Mouse (Mus musculus): ENCODE results near the gene Kdf1.

Kdf1 gene

DNA sequence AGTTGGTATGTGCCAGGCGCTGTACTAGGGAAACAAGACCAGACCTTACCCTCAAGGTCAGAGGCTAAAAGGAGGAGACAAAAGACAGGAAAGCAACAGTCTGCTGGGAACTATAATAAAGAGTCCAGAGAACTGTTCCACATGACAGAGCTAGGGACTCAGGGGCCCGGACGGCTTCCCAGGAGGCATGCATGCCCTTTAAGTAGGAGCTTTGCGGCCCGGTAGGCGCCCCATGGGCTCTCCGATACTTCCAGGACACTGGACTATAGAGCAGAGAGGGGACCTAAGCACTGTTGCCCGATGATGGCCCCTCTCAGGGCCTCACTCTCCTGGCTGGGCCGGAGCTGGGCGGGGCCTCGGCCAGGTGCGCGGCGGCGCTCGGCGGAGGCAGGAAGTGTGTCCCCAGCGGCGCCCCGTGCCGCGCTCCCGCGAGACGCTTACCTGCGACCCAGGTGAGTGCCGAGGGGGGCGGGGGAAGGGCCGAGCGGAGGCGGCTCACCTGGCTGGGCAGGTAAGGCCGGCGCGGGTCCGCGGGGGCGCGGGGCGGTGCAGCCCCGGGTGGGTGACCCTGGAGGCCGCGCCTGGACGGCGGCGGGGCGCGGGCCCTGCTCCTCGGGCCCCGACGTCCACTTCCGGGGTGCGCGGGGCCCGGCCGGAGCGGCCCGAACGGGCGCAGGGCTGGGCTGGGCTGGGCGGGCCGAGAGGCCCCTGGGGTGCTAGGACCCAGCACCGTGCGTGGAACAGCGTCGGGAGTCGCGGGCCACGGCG, at the start of gene Kdf1:
Gene Kdf1 (plus strand): TSS at position 363 of the 768 bp plus-strand sequence.
- no peak for DNase-seq (ENCODE audit: low read depth, low spot score)

GRCm38 (mm10) chr4:133469122-133469521, 49.6 kb upstream of the Kdf1 start:
- no peak for DNase-seq (ENCODE audit: low read depth, low spot score)

- DNase-seq (ENCODE audit: low read depth, low spot score) = no peak
Observed at GRCm38 (mm10) chr4:133471135-133471821, 47.5 kb upstream of the Kdf1 start.

DNA sequence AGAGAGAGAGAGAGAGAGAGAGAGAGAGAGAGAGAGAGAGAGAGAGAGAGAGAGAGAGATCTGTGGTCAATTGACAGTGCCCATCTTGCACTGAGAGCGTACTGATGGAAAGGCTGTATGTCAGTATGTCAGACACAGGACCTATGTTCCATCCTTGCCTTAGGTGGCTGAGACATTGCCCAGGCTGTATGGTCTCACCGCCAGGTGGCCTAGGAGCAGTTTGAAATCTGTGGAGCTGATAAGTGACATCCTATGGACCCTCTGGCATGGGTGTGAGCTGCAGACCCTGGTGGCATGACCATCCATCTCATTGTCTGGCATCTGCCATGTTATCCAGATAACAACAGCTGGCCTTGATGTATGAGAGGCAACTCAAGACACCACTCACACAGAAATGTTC, 44.9 kb upstream of the Kdf1 start:
- no peak for DNase-seq (ENCODE audit: low read depth, low spot score)

DNA sequence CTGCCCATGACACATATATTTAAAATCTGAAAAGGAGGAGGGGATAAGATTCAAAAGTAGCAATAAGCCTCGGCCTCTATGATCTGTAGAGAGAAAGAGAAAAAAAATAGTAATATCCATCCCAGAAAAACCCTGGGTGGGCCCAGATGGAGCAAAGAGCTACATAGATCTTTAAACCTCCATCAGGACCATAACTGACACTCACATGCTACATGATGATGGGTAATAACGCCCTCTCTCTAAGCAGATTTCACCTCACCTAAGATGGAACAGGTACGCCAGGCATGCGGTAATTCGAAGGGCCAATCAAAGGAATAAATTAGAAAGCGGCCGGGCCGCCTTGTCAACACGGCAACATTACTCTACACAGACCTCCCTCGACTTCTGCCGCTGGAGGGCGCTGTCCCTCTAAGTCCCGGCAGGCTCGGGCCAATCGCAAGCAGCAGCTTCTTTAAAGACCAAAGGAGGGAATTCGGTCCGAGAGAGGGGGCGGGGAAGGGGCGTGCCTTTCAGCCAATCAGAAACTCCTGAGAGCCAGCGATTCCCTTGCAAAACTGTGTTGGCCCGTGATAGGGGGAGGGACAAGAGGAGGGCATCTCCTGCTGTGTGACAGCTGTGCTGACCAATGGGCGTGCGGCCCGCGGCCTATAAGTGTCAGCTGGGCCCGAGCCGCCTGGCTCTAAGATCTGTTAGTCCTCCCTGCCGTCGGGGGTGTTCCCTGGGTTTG, 39.1 kb upstream of the Kdf1 start, which contains the start of gene Tent5b:
Gene Tent5b (plus strand): TSS at position 675 of the 727 bp plus-strand sequence.
- peak; percentile 89 for DNase-seq (ENCODE audit: low read depth, low spot score)

- DNase-seq (ENCODE audit: low read depth, low spot score) = no peak
Observed at GRCm38 (mm10) chr4:133480185-133480537, 38.6 kb upstream of the Kdf1 start.

GRCm38 (mm10) chr4:133480754-133481153, 38.0 kb upstream of the Kdf1 start:
- no peak for DNase-seq (ENCODE audit: low read depth, low spot score)

DNA sequence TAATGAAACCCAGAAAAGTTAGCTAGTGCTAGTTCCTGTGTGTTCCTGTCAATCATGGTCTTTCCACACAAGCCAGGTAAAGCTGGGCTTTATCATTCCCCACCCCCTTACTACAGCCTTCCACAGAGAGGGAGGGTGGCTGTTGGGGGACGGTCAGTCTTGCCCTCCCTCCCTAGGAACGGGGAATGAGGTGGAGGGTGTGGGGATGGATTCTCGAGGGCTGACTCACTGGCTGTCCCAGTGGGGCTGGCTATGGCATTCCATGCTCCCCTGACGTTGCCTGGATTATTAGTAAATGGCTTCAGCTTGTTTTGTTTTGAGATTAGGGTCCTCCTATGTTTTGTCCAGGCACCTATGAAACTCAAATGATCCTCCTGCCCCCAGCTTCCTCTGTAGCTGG, 37.3 kb upstream of the Kdf1 start:
- DNase-seq (ENCODE audit: low read depth, low spot score) = no peak

DNA sequence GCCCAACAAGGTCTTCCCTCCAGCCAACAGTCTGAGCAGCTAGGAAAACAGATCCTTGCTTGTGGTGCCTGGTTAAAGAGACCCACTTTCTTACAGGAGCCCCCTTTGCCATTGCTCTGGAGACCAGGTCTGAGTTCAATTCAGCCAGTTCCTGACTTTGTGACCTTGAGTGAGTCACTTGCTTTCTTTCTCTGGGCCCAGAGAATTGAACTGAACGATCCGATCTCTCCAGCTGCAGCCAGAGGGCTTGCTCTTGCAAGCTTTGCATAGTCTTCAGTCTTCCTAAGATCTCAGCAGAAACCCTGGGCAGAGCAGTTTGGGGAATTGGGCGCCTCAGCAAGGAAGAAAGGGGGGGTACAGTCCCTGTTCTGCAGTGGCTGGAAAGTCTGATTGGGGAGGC, 36.3 kb upstream of the Kdf1 start:
- no peak for DNase-seq (ENCODE audit: low read depth, low spot score)

DNA sequence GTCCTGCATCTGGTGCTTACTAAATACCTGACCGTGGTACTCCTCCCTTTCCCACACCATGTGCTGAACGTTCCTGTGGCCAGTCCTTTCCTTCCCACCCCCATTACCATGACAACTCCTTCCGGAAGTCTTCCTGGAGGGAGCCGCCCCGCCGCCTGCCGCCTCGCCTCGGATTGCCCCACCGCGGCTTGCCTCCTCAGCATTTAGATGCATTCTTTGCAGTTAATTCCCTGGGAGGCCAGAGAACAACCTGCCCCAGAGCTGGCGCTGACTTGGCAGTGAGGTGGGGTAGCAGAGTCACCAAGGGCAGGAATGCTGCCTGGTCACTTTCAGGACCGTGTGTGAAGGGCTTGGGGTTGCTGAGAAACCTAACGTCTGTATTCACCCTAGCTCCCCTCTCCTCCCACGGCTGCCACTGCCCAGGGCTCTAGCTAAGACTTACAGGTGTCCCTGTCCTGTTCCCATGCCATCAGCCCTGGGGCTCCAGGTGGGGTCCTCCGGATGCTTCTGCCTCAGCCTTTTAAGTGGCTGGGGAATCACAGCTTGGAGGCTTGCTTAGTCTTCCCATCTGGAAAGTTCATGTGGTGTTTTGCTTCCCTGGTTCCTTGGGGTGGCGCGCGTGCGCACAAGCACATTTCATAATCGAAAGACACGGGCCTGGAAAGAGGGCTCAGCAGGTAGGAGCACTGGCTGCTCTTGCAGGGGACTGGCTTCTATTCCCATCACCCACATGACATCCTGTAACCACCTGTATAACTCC, 34.3 kb upstream of the Kdf1 start:
- no peak for DNase-seq (ENCODE audit: low read depth, low spot score)

- DNase-seq (ENCODE audit: low read depth, low spot score) = no peak
Observed at GRCm38 (mm10) chr4:133485691-133486425, 32.9 kb upstream of the Kdf1 start.

DNA sequence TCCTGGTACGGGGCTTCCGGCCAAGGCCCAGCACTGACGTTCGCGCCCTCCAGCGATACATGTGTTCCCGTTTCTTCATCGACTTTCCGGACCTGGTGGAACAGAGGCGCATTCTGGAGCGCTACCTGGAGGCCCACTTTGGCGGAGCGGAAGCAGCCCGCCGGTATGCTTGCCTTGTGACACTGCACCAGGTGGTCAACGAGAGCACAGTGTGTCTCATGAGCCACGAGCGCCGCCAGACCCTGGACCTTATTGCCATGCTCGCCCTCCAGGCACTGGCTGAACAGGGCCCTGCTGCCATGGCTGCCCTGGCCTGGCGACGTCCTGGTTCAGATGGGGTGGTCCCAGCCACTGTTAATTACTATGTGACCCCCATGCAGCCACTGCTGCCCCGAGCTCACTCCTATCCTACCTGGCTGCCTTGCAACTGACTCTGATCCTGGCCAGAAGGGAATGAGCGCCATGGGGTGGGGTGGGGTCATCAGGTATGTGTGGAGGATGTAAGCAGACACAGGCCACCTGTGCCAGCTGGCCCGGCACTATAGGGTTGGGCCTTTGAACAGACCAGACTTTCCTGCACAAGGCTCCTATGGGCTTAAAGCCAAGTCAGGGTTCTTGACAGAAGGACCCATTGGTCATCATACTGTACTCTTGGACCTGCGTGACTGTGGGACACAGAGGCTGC, 31.9 kb upstream of the Kdf1 start:
- DNase-seq (ENCODE audit: low read depth, low spot score) = no peak

- DNase-seq (ENCODE audit: low read depth, low spot score) = no peak
Observed at GRCm38 (mm10) chr4:133488619-133489392, 30.0 kb upstream of the Kdf1 start.

DNA sequence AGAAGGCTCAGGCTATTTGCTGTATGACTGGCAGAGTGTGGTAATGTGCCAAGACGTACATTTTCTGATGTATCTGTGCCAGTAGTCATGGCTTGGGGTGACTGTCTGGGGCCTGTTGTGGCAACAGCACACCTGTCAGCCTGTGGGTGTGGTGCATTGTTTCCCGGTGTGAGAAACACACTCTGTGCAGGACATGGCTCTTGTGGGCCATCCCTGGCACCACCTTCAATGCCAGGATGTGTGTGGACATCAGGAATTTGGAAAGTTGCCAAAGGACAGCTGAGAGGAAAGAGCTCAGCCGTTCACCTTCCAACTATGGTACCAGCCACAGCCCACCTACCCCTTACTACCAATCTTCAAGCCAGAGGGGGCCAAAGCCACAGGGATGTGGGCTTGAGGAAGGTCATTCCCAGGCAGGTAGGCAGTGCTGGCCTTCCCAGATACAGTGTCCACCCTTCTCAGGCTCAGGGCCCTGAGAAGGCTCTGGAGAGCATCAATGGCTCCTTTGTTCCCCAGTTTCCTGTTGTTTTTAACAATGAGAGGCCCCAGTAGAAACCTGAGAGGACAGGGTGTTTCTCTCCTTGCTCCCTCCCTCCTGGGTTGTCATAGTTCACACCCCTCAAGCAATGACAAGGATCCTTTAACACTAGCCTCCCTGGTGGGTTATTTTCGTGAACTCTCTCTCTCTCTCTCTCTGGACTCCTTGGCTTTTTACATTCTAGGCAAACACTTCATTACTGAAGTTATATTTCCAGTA, 29.1 kb upstream of the Kdf1 start:
- DNase-seq (ENCODE audit: low read depth, low spot score) = no peak

- DNase-seq (ENCODE audit: low read depth, low spot score) = no peak
Observed at GRCm38 (mm10) chr4:133491800-133492199, 27.0 kb upstream of the Kdf1 start.

DNA sequence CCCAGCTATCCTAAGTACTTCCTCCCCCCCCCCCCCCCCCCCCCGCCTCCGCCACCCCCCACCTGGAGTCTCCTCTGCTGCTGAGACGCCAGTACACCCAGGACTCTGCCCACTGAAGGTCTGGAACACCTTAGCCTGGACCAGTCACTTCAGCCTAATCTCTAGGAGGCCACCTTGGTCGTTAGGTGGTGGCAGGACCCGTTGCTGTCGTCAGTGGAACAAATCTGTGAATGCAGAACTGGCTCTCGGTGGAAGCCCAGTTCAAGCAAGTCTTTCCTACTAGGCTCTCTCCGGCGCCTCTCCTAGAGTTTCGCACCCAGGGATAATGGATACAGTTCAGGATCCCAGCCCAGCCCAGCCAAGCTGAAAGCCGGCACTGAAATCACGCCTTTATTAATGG, 24.9 kb upstream of the Kdf1 start:
- no peak for DNase-seq (ENCODE audit: low read depth, low spot score)

DNA sequence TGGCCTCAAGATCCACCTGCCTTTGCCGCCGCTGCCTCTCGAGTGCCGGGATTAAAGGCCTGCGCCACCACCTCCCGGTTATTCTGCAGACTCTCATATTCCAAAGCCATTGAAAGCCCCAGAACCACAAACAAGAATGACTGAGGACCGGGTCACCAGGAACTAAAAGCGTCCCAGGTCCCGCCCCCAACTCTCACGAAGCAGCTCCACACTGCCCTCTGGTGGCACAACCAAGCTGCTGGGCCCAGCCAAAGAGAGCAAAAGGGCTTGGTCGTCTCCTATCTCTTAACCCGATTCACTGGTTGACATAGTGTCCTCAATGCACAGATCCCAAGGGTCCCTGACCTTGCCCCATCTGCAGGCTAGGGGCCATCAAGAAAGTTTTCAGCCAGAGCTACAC, 24.3 kb upstream of the Kdf1 start:
- peak; percentile 76 for DNase-seq (ENCODE audit: low read depth, low spot score)

DNA sequence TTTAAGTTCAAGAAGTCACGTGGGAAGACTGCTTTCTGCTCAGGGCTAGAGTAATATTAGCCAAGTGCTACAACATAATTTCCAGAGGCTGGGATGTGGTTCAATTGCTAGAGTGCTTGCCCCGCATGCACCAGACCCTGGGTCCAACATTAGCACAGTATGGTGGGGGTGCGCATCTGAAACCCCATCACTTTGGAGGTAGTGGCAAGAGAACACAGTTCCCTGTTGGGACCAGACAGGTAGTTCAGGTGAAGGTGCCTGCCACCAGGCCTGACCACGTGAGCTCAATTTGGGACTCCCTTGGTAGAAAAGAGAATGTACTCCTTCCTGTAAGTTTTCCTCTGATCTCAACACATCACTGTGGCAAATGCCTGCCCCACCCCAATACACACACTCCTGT, 23.9 kb upstream of the Kdf1 start:
- no peak for DNase-seq (ENCODE audit: low read depth, low spot score)

- DNase-seq (ENCODE audit: low read depth, low spot score) = no peak
Observed at GRCm38 (mm10) chr4:133495711-133496110, 23.1 kb upstream of the Kdf1 start.
